Mouse (Mus musculus): ENCODE results near the gene Slc35c2.

DNA sequence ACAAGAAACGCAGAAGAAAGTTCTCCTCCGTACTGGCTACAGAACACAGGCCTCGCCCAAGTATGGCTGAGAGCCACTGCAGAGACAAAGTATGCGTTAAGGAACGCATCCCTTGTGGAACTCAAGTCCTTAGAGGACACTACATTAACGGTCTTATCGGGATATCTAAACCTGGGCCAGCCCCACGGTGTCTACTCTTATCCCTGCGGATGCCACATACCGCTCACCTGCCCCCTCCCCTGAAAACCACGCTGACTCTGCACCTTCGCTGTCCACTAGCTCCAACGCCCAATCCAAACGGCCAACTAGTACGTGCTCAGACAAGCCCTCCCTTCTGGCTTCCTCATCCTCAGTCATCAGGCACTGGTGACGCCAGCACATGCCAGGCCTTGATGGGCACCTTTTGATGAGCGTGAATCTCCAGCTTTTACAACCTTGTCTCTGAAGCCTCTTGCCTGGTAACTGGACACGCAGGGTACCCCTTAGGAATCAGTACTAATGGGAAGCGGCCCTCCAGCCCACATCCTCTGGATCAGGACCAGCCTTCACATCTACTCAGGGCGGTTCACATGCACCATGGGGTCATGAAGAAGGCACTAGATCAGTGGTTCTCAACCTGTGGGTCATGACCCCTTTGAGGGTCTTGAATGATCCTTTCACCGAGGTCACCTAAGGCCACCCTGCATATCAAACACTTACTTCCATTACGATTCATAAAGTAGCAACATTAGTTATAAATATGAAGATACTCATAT, 34.5 kb upstream of the Slc35c2 start:
- no peak for TF ChIP-seq CTCF (IDR thresholded peaks at IDR 0.05; ENCODE audit: borderline replicate concordance, insufficient read depth, low read depth, low read length)
- TF ChIP-seq POLR2A (IDR thresholded peaks at IDR 0.05; ENCODE audit: borderline replicate concordance, insufficient read depth, low read length): no peak

Data from cerebellum, adult 2 months (tissue).